ENCODE assay signal across 14 mouse cellular contexts in genomic region chr15:83772953-83773352, GRCm38 (mm10). TPM values are rescaled to one million over a fixed set of nuclear protein-coding genes. Genes with fewer than 3 reads are reported as not detected.
DNase-seq lines count a peak whose midpoint lies in the region; TF ChIP-seq lines count a peak whose summit lies in the region.
"Had no signal": no experiment of that assay in that cellular context is flagged by ENCODE, and none has a peak within 500 bp of the region (broad histone marks: within the 10 kb centered on the region; RNA-seq: fewer than 3 reads in every experiment).

No protein-coding gene starts in this region.

- no peak for TF ChIP-seq CTCF in layer of hippocampus, adult 2 months (conservative IDR thresholded peaks at IDR 0.05)
- TF ChIP-seq CTCF in gastrocnemius, adult 2 months (IDR thresholded peaks at IDR 0.05), result no peak

- intact Hi-C loops in heart, postnatal 10 days (cut with DNase I), result no loop called here
- intact Hi-C loops in heart, postnatal 36 days (cut with DNase I), result no loop called here
- intact Hi-C loops in gastrocnemius, adult 2 months (cut with DNase I), result no loop called here

- DNase-seq in cerebellum, adult 11 months, result peak; percentile 5
- no peak for DNase-seq in cerebellum, postnatal 4 days (ENCODE audit: low spot score in 2 of 2)
- peak; percentile 23 to 40 for DNase-seq in heart, postnatal 10 days
- no peak for DNase-seq in heart, postnatal 36 days
- peak in 1 of 2 experiments; percentile 61 for DNase-seq in layer of hippocampus, adult 2 months (ENCODE audit: low spot score in 2 of 2)
- DNase-seq in layer of hippocampus, postnatal 25 days (ENCODE audit: extremely low spot score in 1 of 2, low spot score in 1 of 2), result no peak
- peak; percentile 55 to 65 for DNase-seq in layer of hippocampus, postnatal 10 days (ENCODE audit: low spot score in 2 of 2)
- no peak for DNase-seq in gastrocnemius, adult 2 months
- DNase-seq: liver, embryonic 13.5 days had no signal

- no peak overlapping the region for H3K4me3 ChIP-seq in layer of hippocampus, adult 2 months
- H3K4me3 ChIP-seq in gastrocnemius, adult 2 months, result no peak overlapping the region
- H3K4me3 ChIP-seq: erythroblast, embryonic 14.5 days; liver, embryonic 13.5 days; myocyte had no signal

- peak overlapping the region; percentile 55; the same call in 1 of the 2 replicates for H3K27ac ChIP-seq in layer of hippocampus, adult 2 months
- no peak overlapping the region for H3K27ac ChIP-seq in gastrocnemius, adult 2 months
- H3K27ac ChIP-seq: liver, embryonic 13.5 days had no signal

RNA-seq across cellular contexts. Expression of gene Mpped1, which starts 6.3 kb away (rescaled TPM):
- under 1 TPM in 1 of 2 experiments, not detected in 1; 0.14 TPM for total RNA-seq in heart, postnatal 10 days (2021)
- total RNA-seq in heart, postnatal 36 days (2021), result not detected
- 100 to 1,000 TPM; 164 to 170 TPM for total RNA-seq in layer of hippocampus, adult 2 months (2021)
- total RNA-seq in layer of hippocampus, postnatal 25 days (2021), result 100 to 1,000 TPM; 165 to 177 TPM
- total RNA-seq in layer of hippocampus, postnatal 10 days (2021), result 100 to 1,000 TPM; 174 to 177 TPM
- not detected for total RNA-seq in gastrocnemius, adult 2 months (2021)
- total RNA-seq: adrenal gland, adult 18-20 months; gastrocnemius, adult 8-10 months; heart, postnatal 14 days had no signal

RNA-seq across cellular contexts. Expression of gene Scube1, which starts 48.1 kb away (rescaled TPM):
- 1 to 10 TPM; 4.3 to 5.6 TPM for total RNA-seq in heart, postnatal 10 days (2021)
- 1 to 10 TPM; 1.3 TPM for total RNA-seq in heart, postnatal 36 days (2021)
- 10 to 100 TPM; 20.4 to 20.9 TPM for total RNA-seq in layer of hippocampus, adult 2 months (2021)
- 10 to 100 TPM; 16.7 to 19.3 TPM for total RNA-seq in layer of hippocampus, postnatal 25 days (2021)
- 10 to 100 TPM; 14.8 to 17.6 TPM for total RNA-seq in layer of hippocampus, postnatal 10 days (2021)
- total RNA-seq in gastrocnemius, adult 2 months (2021), result under 1 TPM; 0.18 to 0.45 TPM

Comparison
In these comparisons a context has a peak if more than half of its experiments do, and no peak if none do; other contexts are left out.
1. DNase-seq: peak in cerebellum, adult 11 months (single experiment), heart, postnatal 10 days (2 of 2) and layer of hippocampus, postnatal 10 days (2 of 2); none in cerebellum, postnatal 4 days (0 of 2), heart, postnatal 36 days (0 of 2), layer of hippocampus, postnatal 25 days (0 of 2) and gastrocnemius, adult 2 months (single experiment).
2. RNA of gene Mpped1, which starts 6.3 kb away (total RNA-seq): 165 to 177 TPM in layer of hippocampus, postnatal 25 days, 174 to 177 TPM in layer of hippocampus, postnatal 10 days and 164 to 170 TPM in layer of hippocampus, adult 2 months; 0.14 TPM in heart, postnatal 10 days, not detected in heart, postnatal 36 days and not detected in gastrocnemius, adult 2 months; every median in the first group is over 100 times any median in the second.